Mouse (Mus musculus) brain, embryonic 14.5 days (tissue): ENCODE results near the gene Hmx3. TPM values are rescaled to one million over a fixed set of nuclear protein-coding genes. Genes with fewer than 3 reads are reported as not detected.
A peak's percentile ranks its signal among the peaks of the same experiment; 100 is the strongest.

Experiments used
- DNase-seq: peaks from one replicate; pipeline ENCODE4 v3.0.0-alpha.2; 2011; ENCODE audit warnings: low read depth
- CTCF ChIP-seq: fragments of 200-500 bp; IDR thresholded peaks from 2 replicates; pipeline ENCODE4 v1.5.1; 2012; ENCODE audit warnings: inconsistent platforms, mild to moderate bottlenecking, moderate library complexity, borderline replicate concordance; ENCODE audit not compliant: insufficient read depth, insufficient read length; ENCODE audit errors: extremely low read depth
- POLR2A ChIP-seq: fragments of 200-500 bp; IDR thresholded peaks from 2 replicates; pipeline ENCODE4 v1.6.1; 2012; ENCODE audit warnings: mild to moderate bottlenecking, inconsistent platforms, borderline replicate concordance; ENCODE audit not compliant: poor library complexity, insufficient read depth, insufficient read length, severe bottlenecking; ENCODE audit errors: extremely low read depth
- polyA plus RNA-seq: library from polyadenylated mRNA; depleted of rRNA; stranded (reverse); fragments of >200 nt; gene quantifications from 2 replicates; pipeline ENCODE4 v1.2.3, GENCODE M21; 2012

Hmx3 gene
- polyA plus RNA-seq, 1 experiment, result 3.5 TPM

GRCm38 (mm10) chr7:131548473-131548872, 5.8 kb downstream of the Hmx3 start, which contains the start of gene Hmx2:
Gene Hmx2 (plus strand): TSS chr7:131548773.
- no peak for DNase-seq
- TF ChIP-seq CTCF (no peak), POLR2A (no peak)

GRCm38 (mm10) chr7:131551471-131551870, 8.8 kb downstream of the Hmx3 start:
- DNase-seq, result no peak
- TF ChIP-seq POLR2A (no peak), CTCF (no peak)

GRCm38 (mm10) chr7:131551931-131552741, 9.5 kb downstream of the Hmx3 start:
- DNase-seq, result no peak

GRCm38 (mm10) chr7:131552781-131553180, 10.1 kb downstream of the Hmx3 start:
- TF ChIP-seq POLR2A, result no peak
- TF ChIP-seq CTCF, result no peak
- peak; percentile 18 for DNase-seq

More at GRCm38 (mm10) chr7:131551931-131552741, 9.5 kb downstream of the Hmx3 start:
- TF ChIP-seq CTCF, result no peak
- TF ChIP-seq POLR2A, result no peak

GRCm38 (mm10) chr7:131553771-131554175, 11.1 kb downstream of the Hmx3 start:
- DNase-seq, result peak; percentile 42
- no peak for TF ChIP-seq CTCF
- TF ChIP-seq POLR2A, result no peak

GRCm38 (mm10) chr7:131554341-131555180, 11.9 kb downstream of the Hmx3 start:
- peak; percentile 14 for DNase-seq
- TF ChIP-seq CTCF, result no peak
- TF ChIP-seq POLR2A, result no peak

GRCm38 (mm10) chr7:131555301-131556081, 12.8 kb downstream of the Hmx3 start:
- TF ChIP-seq CTCF (no peak), POLR2A (no peak)

GRCm38 (mm10) chr7:131556116-131556515, 13.4 kb downstream of the Hmx3 start:
- TF ChIP-seq CTCF, result no peak
- no peak for TF ChIP-seq POLR2A
- DNase-seq, result no peak

More at GRCm38 (mm10) chr7:131555301-131556081, 12.8 kb downstream of the Hmx3 start:
- DNase-seq, result peak; percentile 58

GRCm38 (mm10) chr7:131556541-131557271, 14.0 kb downstream of the Hmx3 start:
- TF ChIP-seq POLR2A (no peak), CTCF (no peak)
- DNase-seq, result peak; percentile 43

- TF ChIP-seq POLR2A, result no peak
- TF ChIP-seq CTCF, result no peak
- DNase-seq, result peak; percentile 2
Measured at GRCm38 (mm10) chr7:131557751-131558150, 15.1 kb downstream of the Hmx3 start.
